Mouse (Mus musculus) midbrain, embryonic 14.5 days (tissue): ENCODE results near the gene Axin1. TPM values are rescaled to one million over a fixed set of nuclear protein-coding genes. Genes with fewer than 3 reads are reported as not detected.
A peak's percentile ranks its signal among the peaks of the same experiment; 100 is the strongest.

Experiments
- ATAC-seq: fragments of 200-750 bp; cut with Nextera tagmentation; 2 replicates; pipeline ENCODE4 v1.8.0; 2017; ENCODE audit warnings: moderate number of reproducible peaks, moderate library complexity; ENCODE audit not compliant: low FRiP score, low TSS enrichment
- DNase-seq: peaks from one replicate; pipeline ENCODE4 v3.0.0-alpha.2; 2015
- H3K27ac ChIP-seq: fragments of 300-500 bp; sonication (generic); replicated peaks from 2 replicates; pipeline ENCODE4 v1.5.1; 2014; ENCODE audit warnings: mild to moderate bottlenecking, low read depth, low read length, moderate library complexity
- H3K27me3 ChIP-seq: fragments of 300-500 bp; sonication (generic); 2 replicates; pipeline ENCODE4 v1.6.1; 2014; ENCODE audit warnings: low read length, control low read depth, mixed read lengths; ENCODE audit not compliant: control insufficient read depth, insufficient read depth
- H3K36me3 ChIP-seq: fragments of 300-500 bp; sonication (generic); 2 replicates; pipeline ENCODE4 v1.6.1; 2014; ENCODE audit warnings: low read length, control low read depth; ENCODE audit not compliant: control insufficient read depth, insufficient read depth
- H3K4me1 ChIP-seq: fragments of 300-500 bp; sonication (generic); 2 replicates; pipeline ENCODE4 v1.6.1; 2014; ENCODE audit warnings: mild to moderate bottlenecking, antibody characterized with exemption, low read length, control low read depth; ENCODE audit not compliant: control insufficient read depth, insufficient read depth
- H3K4me2 ChIP-seq: fragments of 300-500 bp; sonication (generic); 2 replicates; pipeline ENCODE4 v1.6.1; 2014; ENCODE audit warnings: mild to moderate bottlenecking, low read length, moderate library complexity
- H3K4me3 ChIP-seq: fragments of 300-500 bp; sonication (generic); replicated peaks from 2 replicates; pipeline ENCODE4 v1.5.1; 2014; ENCODE audit warnings: low read depth, low read length
- H3K9ac ChIP-seq: fragments of 300-500 bp; sonication (generic); replicated peaks from 2 replicates; pipeline ENCODE4 v1.6.1; 2014; ENCODE audit warnings: mild to moderate bottlenecking, low read length, moderate library complexity
- H3K9me3 ChIP-seq: fragments of 300-500 bp; sonication (generic); 2 replicates; pipeline ENCODE4 v1.6.1; 2016; ENCODE audit warnings: low read length, control low read depth, mixed read lengths; ENCODE audit not compliant: control insufficient read depth
- WGBS: fragments of 180-500 bp; shearing (Covaris S2); extraction: QIAGEN DNeasy Blood & Tissue Kit; methylation state at CpG from one replicate; pipeline ENCODE4 v1.1.7; 2014; 5-methylcytosine and 5-hydroxymethylcytosine counted together
- polyA plus RNA-seq: library from polyadenylated mRNA; unstranded; fragments of >200 nt; fragmentation: Nextera tagmentation; extraction: Ambion mirVana; gene quantifications from 2 replicates; pipeline ENCODE4 v1.2.1, GENCODE M21; 2014

Gene Axin1
- polyA plus RNA-seq, 1 experiment from 2014 or later: 16.9 TPM

DNA sequence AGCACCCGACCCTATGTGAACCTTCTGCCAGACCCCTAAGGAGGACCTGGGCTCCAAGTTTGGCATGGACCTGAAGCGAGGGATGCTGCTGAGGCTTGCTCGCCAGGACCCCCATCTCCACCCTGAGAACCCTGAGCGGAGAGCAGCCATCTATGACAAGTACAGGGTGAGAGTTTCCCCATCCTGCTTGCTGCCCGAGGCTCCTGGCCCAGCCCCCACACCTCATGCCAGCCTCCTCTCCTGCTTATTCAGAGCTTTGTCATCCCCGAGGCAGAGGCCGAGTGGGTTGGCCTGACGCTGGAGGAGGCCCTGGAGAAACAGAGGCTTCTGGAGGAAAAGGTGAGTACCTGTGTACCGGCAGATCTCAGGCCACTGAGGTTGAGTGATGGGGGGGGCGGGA, 13.3 kb upstream of the Axin1 start:
- no peaks in the 10 kb centered on the region for H3K9me3 ChIP-seq
- H3K4me2 ChIP-seq: no peak overlapping the region
- H3K4me1 ChIP-seq: peaks cover 9% of the 10 kb centered on the region
- H3K27ac ChIP-seq: no peak overlapping the region
- 92% methylated on average over 10 of the region's 10 CpGs for WGBS
- DNase-seq: no peak
- H3K4me3 ChIP-seq: no peak overlapping the region
- no peak for ATAC-seq
- no peak overlapping the region for H3K9ac ChIP-seq
- H3K27me3 ChIP-seq: no peaks in the 10 kb centered on the region
- peaks cover 50% of the 10 kb centered on the region for H3K36me3 ChIP-seq

DNA sequence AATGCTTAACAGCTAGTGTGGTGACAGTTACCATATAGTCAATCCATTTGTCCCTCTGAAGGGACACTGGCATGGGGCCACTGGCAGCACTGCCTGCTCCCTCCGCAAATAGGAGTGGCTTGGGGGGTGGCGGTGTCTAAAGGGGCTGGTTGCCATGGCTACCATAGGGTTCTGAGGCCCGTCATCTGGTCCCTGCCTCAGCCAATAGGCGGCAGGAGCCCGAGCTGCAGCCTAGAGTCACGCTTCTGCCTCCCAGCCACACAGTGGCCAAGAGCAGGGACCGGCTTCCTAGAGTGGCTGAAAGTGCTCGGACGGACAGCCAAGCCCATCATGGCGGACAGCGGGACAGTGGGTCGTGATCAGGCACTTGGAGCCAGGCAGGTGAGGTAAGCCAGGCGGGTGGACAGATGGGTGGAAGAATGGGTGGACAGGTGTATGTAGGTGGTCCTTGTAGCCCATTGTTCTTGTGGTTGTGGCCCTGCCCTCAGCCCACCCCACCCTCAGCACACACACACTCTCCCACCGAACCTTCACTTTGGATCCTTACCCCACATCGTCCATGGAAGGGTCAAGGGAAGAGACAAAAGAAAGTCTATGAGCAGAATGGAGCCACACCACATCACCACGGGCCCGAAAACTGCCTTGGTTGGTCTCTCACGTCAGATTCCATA, 7.3 kb upstream of the Axin1 start:
- H3K4me2 ChIP-seq: peak overlapping the region; percentile 66
- ATAC-seq: peak; percentile 83
- H3K4me1 ChIP-seq: peaks cover 13% of the 10 kb centered on the region
- DNase-seq: peak; percentile 88
- peak overlapping the region; percentile 44 for H3K4me3 ChIP-seq
- WGBS: 32% methylated on average over 18 of the region's 18 CpGs
- no peaks in the 10 kb centered on the region for H3K9me3 ChIP-seq
- H3K27ac ChIP-seq: peak overlapping the region; percentile 85
- peaks cover 40% of the 10 kb centered on the region for H3K36me3 ChIP-seq
- no peaks in the 10 kb centered on the region for H3K27me3 ChIP-seq
- H3K9ac ChIP-seq: peak overlapping the region; percentile 66

DNA sequence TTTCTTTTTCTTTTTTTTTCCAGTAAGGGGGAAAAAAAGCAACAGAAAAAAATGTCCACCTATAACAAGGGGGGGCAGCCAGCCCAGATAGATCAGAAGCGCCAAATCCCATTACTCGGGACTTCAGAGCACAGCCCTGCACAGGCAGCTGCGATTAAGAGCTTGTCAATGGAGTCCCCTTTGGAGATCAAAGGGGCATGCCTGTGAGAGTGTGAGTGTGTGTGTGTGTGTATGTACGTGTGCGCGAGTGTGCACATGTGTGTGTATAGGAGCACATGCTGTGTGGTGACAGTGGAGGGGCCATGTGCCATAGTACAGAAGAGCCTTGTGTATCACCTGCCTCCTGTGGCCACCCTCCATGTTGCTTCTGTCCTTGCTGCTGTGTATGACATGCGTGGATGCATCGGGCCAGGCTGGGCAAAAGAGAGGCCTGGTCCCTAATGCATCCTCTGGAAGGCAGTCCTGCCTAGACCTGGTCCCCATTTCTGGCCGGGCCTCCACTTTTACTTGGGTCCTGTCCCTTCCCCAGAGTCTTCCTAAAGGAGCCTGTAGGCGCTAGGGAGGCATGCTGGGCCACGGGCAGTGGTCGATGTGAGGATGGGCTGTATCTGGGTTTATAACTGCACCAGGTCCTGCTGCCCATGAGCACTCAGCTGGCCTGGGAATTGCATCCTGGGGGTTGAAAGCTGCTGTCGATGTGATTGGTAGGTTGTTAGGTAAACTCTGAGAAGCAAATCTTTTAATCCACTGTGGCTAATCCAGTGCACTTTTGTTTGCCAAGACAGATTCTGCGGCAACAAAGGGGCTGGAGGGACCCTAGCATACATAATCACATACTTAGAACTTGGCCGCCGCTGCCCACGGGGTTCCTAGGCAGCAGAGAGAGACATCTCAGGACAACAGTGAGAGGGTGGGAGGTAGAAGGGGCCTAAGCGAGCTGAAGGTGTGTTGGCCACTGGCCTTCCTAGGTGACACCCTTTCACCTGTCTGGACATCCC, 6.3 kb upstream of the Axin1 start:
- 20% methylated on average over 18 of the region's 18 CpGs for WGBS
- H3K9ac ChIP-seq: peak overlapping the region; percentile 66
- ATAC-seq: peak; percentile 70
- H3K4me2 ChIP-seq: peak overlapping the region; percentile 66
- peaks cover 30% of the 10 kb centered on the region for H3K36me3 ChIP-seq
- peaks cover 13% of the 10 kb centered on the region for H3K4me1 ChIP-seq
- H3K27ac ChIP-seq: peak overlapping the region; percentile 85
- peak overlapping the region; percentile 44 for H3K4me3 ChIP-seq
- no peaks in the 10 kb centered on the region for H3K9me3 ChIP-seq
- H3K27me3 ChIP-seq: no peaks in the 10 kb centered on the region
- peak; percentile 79 for DNase-seq

DNA sequence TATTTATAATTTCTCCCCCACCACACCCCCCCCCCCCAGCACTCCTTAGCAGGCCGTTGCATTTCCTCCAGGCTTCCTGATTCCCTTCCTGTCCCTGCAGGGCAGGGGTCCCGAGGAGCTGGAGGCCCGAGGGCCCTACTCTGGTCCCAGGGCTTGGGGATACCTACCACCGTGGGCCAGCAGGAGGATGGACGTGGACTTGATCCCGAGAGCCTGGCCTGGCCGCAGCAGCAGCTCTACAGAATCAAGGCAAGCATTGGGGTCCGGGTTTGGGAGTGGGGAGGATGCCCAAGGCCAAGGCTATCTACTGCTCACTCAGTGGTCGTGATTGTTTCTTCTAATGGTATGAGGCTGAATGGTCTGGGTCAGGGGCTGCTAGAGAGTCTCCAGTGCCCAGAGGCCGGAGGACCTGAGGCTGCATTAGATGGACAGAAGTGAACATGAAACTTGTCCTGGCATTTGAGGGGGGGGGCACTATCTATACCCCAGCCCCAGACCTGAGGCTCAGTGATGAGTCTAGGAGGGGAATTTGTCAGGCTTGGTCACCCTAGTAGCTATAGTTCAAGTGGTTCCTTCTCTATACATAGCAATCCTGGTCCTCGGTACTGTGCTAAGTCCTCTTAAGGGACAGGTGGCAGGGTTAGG, 1.3 kb upstream of the Axin1 start:
- Histone ChIP-seq H3K27ac (no peak overlapping the region), H3K4me3 (no peak overlapping the region), H3K36me3 (no peaks in the 10 kb centered on the region), H3K9ac (no peak overlapping the region), H3K4me2 (no peak overlapping the region; the same call in 1 of the 2 replicates), H3K9me3 (no peaks in the 10 kb centered on the region), H3K4me1 (peaks cover 40% of the 10 kb centered on the region), H3K27me3 (no peaks in the 10 kb centered on the region)
- ATAC-seq (no peak), DNase-seq (no peak)
- WGBS: 87% methylated on average over 11 of the region's 11 CpGs

- WGBS: 81% methylated on average over 2 of the region's 2 CpGs
- peaks cover 36% of the 10 kb centered on the region for H3K4me1 ChIP-seq
- DNase-seq: no peak
These were observed 747 bp upstream of the Axin1 start for GRCm38 (mm10) chr17:26137751-26138130.

DNA sequence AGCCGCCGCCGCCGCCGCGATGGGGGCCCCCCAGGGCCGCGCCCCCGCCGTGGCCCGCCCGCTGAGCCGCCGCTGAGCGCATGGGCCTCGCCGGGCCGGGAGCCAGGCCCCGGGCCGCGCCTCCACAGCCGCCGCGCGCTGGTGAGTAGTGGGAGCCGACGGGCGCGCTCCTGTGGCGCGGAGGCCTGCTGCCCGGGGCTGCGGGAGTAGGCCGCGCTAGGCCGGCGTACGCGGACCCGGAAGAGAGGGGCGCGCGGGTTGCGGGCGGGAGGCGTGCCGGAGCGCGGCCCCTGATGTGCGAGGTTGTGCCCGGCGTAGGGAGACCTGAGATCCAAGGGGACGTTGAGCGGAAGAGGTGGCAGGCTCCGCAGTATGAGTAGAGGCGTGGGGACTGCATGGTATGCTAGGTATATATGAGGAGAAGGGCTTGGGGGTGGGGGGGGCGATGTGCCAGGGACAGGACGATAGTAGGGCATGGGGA, 453 bp downstream of the Axin1 start:
- under 1% methylated on average over 51 of the region's 58 CpGs for WGBS
- peaks cover 16% of the 10 kb centered on the region for H3K36me3 ChIP-seq

More at GRCm38 (mm10) chr17:26137751-26138130, 747 bp upstream of the Axin1 start:
- H3K27ac ChIP-seq: peak overlapping the region; percentile 94
- no peak for ATAC-seq
- no peak overlapping the region for H3K9ac ChIP-seq
- H3K4me2 ChIP-seq: peak overlapping the region; percentile 81
- H3K9me3 ChIP-seq: no peaks in the 10 kb centered on the region
- peak overlapping the region; percentile 80 for H3K4me3 ChIP-seq
- no peaks in the 10 kb centered on the region for H3K27me3 ChIP-seq
- peaks cover 5% of the 10 kb centered on the region for H3K36me3 ChIP-seq

GRCm38 (mm10) chr17:26142796-26143195, 4.3 kb downstream of the Axin1 start:
- Histone ChIP-seq H3K36me3 (peaks cover 45% of the 10 kb centered on the region), H3K4me2 (no peak overlapping the region), H3K4me3 (no peak overlapping the region), H3K27ac (no peak overlapping the region), H3K9ac (no peak overlapping the region), H3K9me3 (no peaks in the 10 kb centered on the region), H3K4me1 (peaks cover 25% of the 10 kb centered on the region), H3K27me3 (no peaks in the 10 kb centered on the region)
- ATAC-seq: no peak
- WGBS: 94% methylated on average over 4 of the region's 4 CpGs
- DNase-seq: no peak

More for the DNA sequence above, 453 bp downstream of the Axin1 start:
- H3K9me3 ChIP-seq: no peaks in the 10 kb centered on the region
- H3K4me2 ChIP-seq: peak overlapping the region; percentile 81
- H3K27ac ChIP-seq: peak overlapping the region; percentile 94
- DNase-seq (peak; percentile 67), ATAC-seq (peak; percentile 74)
- peak overlapping the region; percentile 80 for H3K4me3 ChIP-seq
- H3K4me1 ChIP-seq: peaks cover 29% of the 10 kb centered on the region
- H3K9ac ChIP-seq: peak overlapping the region; percentile 95
- H3K27me3 ChIP-seq: no peaks in the 10 kb centered on the region

DNA sequence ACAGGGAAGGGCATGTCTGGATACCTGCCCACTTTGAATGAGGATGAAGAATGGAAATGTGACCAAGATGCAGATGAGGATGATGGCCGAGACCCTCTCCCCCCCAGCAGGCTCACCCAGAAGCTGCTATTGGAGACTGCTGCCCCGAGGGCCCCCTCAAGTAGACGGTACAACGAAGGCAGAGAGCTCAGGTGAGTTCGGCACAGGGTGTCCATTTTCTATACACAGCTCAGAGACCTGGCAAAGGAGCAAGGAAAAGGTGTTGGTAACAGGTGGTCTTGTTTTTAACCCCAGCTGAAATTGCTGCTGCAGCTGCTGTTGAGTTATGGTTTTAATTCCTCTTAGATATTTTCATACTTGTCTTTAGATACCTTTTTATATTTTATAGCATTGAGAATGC, 4.9 kb downstream of the Axin1 start:
- H3K4me3 ChIP-seq: no peak overlapping the region
- no peak overlapping the region for H3K27ac ChIP-seq
- ATAC-seq (no peak), DNase-seq (no peak)
- H3K9me3 ChIP-seq: no peaks in the 10 kb centered on the region
- H3K4me2 ChIP-seq: no peak overlapping the region
- peaks cover 50% of the 10 kb centered on the region for H3K36me3 ChIP-seq
- 93% methylated on average over 5 of the region's 5 CpGs for WGBS
- peaks cover 21% of the 10 kb centered on the region for H3K4me1 ChIP-seq
- H3K9ac ChIP-seq: no peak overlapping the region
- no peaks in the 10 kb centered on the region for H3K27me3 ChIP-seq
